Mouse (Mus musculus) liver, embryonic 15.5 days (tissue): ENCODE measurements around the gene Sorcs2. TPM values are rescaled to one million over a fixed set of nuclear protein-coding genes. Genes with fewer than 3 reads are reported as not detected.

Experiments used
- ATAC-seq: fragments of 200-750 bp; cut with Nextera tagmentation; 2 replicates; pipeline ENCODE4 v1.8.0; 2017; ENCODE audit warnings: moderate number of reproducible peaks, mild to moderate bottlenecking, moderate library complexity; ENCODE audit not compliant: insufficient read depth
- H3K27ac ChIP-seq: fragments of 300-500 bp; sonication (generic); replicated peaks from 2 replicates; pipeline ENCODE4 v1.5.1; 2015; ENCODE audit warnings: mild to moderate bottlenecking, inconsistent platforms
- H3K27me3 ChIP-seq: fragments of 300-500 bp; sonication (generic); 2 replicates; pipeline ENCODE4 v1.6.1; 2015; ENCODE audit warnings: mild to moderate bottlenecking, inconsistent platforms
- H3K36me3 ChIP-seq: fragments of 300-500 bp; sonication (generic); replicated peaks from 2 replicates; pipeline ENCODE4 v1.6.1; 2015; ENCODE audit warnings: moderate library complexity, mild to moderate bottlenecking, inconsistent platforms
- H3K4me1 ChIP-seq: fragments of 300-500 bp; sonication (generic); replicated peaks from 2 replicates; pipeline ENCODE4 v1.6.1; 2015; ENCODE audit warnings: inconsistent platforms
- H3K4me2 ChIP-seq: fragments of 300-500 bp; sonication (generic); 2 replicates; pipeline ENCODE4 v1.6.1; 2015; ENCODE audit warnings: moderate library complexity, mild to moderate bottlenecking, inconsistent platforms
- H3K4me3 ChIP-seq: fragments of 300-500 bp; sonication (generic); replicated peaks from 2 replicates; pipeline ENCODE4 v1.5.1; 2015; ENCODE audit warnings: mild to moderate bottlenecking, inconsistent platforms
- H3K9ac ChIP-seq: fragments of 300-500 bp; sonication (generic); 2 replicates; pipeline ENCODE4 v1.6.1; 2015; ENCODE audit warnings: moderate library complexity, mild to moderate bottlenecking, inconsistent platforms
- H3K9me3 ChIP-seq: fragments of 300-500 bp; sonication (generic); replicated peaks from 2 replicates; pipeline ENCODE4 v1.6.1; 2016; ENCODE audit warnings: inconsistent platforms
- WGBS: fragments of 180-500 bp; shearing (Covaris S2); methylation state at CpG from one replicate; pipeline ENCODE4 v1.1.7; 2015; ENCODE audit warnings: mixed read lengths; ENCODE audit not compliant: insufficient replicate concordance; 5-methylcytosine and 5-hydroxymethylcytosine counted together
- polyA plus RNA-seq: library from polyadenylated mRNA; unstranded; fragments of >200 nt; fragmentation: Nextera tagmentation; extraction: Ambion mirVana; gene quantifications from 2 replicates; pipeline ENCODE4 v1.2.1, GENCODE M21; 2015

Gene Sorcs2
- polyA plus RNA-seq, 1 experiment from 2014 or later = 0.55 TPM

- no peaks in the 10 kb centered on the region for H3K36me3 ChIP-seq
- H3K4me1 ChIP-seq = no peaks in the 10 kb centered on the region
- H3K27ac ChIP-seq = no peak overlapping the region
- no peak overlapping the region for H3K4me2 ChIP-seq
- ATAC-seq = no peak
- no peaks in the 10 kb centered on the region for H3K27me3 ChIP-seq
- H3K4me3 ChIP-seq = no peak overlapping the region
- no peak overlapping the region for H3K9ac ChIP-seq
- WGBS = 2% methylated on average over 2 of the region's 2 CpGs
- H3K9me3 ChIP-seq = no peaks in the 10 kb centered on the region
Observed at GRCm38 (mm10) chr5:36323526-36323925, 74.4 kb downstream of the Sorcs2 start.

GRCm38 (mm10) chr5:36321581-36321980 lies 76.4 kb downstream of the Sorcs2 start:
- H3K4me1 ChIP-seq = no peaks in the 10 kb centered on the region
- H3K4me3 ChIP-seq = no peak overlapping the region
- H3K36me3 ChIP-seq = no peaks in the 10 kb centered on the region
- no peak overlapping the region for H3K4me2 ChIP-seq
- H3K9me3 ChIP-seq = no peaks in the 10 kb centered on the region
- ATAC-seq = no peak
- 58% methylated on average over 8 of the region's 8 CpGs for WGBS
- H3K27me3 ChIP-seq = no peaks in the 10 kb centered on the region
- no peak overlapping the region for H3K9ac ChIP-seq
- H3K27ac ChIP-seq = no peak overlapping the region

- Histone ChIP-seq H3K4me3 (no peak overlapping the region), H3K36me3 (no peaks in the 10 kb centered on the region), H3K4me2 (no peak overlapping the region), H3K9me3 (no peaks in the 10 kb centered on the region), H3K27me3 (no peaks in the 10 kb centered on the region), H3K27ac (no peak overlapping the region), H3K9ac (no peak overlapping the region), H3K4me1 (no peaks in the 10 kb centered on the region)
- ATAC-seq = no peak
- WGBS = 85% methylated on average over 8 of the region's 8 CpGs
Observed at GRCm38 (mm10) chr5:36320667-36321066, 77.3 kb downstream of the Sorcs2 start.

- no peak overlapping the region for H3K9ac ChIP-seq
- ATAC-seq = no peak
- no peaks in the 10 kb centered on the region for H3K27me3 ChIP-seq
- 58% methylated on average over 6 of the region's 6 CpGs for WGBS
- no peak overlapping the region for H3K4me3 ChIP-seq
- no peak overlapping the region for H3K4me2 ChIP-seq
- no peaks in the 10 kb centered on the region for H3K4me1 ChIP-seq
- H3K36me3 ChIP-seq = no peaks in the 10 kb centered on the region
- H3K9me3 ChIP-seq = no peaks in the 10 kb centered on the region
- H3K27ac ChIP-seq = no peak overlapping the region
Observed at GRCm38 (mm10) chr5:36317641-36318368, 80.1 kb downstream of the Sorcs2 start.

GRCm38 (mm10) chr5:36315106-36315505 lies 82.8 kb downstream of the Sorcs2 start:
- H3K4me1 ChIP-seq = no peaks in the 10 kb centered on the region
- H3K9ac ChIP-seq = no peak overlapping the region
- no peak overlapping the region for H3K4me3 ChIP-seq
- 61% methylated on average over 9 of the region's 9 CpGs for WGBS
- no peak overlapping the region for H3K4me2 ChIP-seq
- ATAC-seq = peak; percentile 49; the same call in 1 of the 2 replicates
- no peak overlapping the region for H3K27ac ChIP-seq
- no peaks in the 10 kb centered on the region for H3K36me3 ChIP-seq
- no peaks in the 10 kb centered on the region for H3K9me3 ChIP-seq
- H3K27me3 ChIP-seq = no peaks in the 10 kb centered on the region

- no peaks in the 10 kb centered on the region for H3K36me3 ChIP-seq
- H3K4me3 ChIP-seq = no peak overlapping the region
- H3K9me3 ChIP-seq = no peaks in the 10 kb centered on the region
- H3K27me3 ChIP-seq = no peaks in the 10 kb centered on the region
- no peaks in the 10 kb centered on the region for H3K4me1 ChIP-seq
- no peak overlapping the region for H3K4me2 ChIP-seq
- no peak for ATAC-seq
- 54% methylated on average over 16 of the region's 16 CpGs for WGBS
- no peak overlapping the region for H3K27ac ChIP-seq
- H3K9ac ChIP-seq = no peak overlapping the region
Observed at GRCm38 (mm10) chr5:36313353-36314079, 84.4 kb downstream of the Sorcs2 start.

GRCm38 (mm10) chr5:36312926-36313325 lies 85.0 kb downstream of the Sorcs2 start:
- 50% methylated on average over 6 of the region's 6 CpGs for WGBS
- no peak for ATAC-seq
- Histone ChIP-seq H3K9ac (no peak overlapping the region), H3K27ac (no peak overlapping the region), H3K4me3 (no peak overlapping the region), H3K36me3 (no peaks in the 10 kb centered on the region), H3K27me3 (no peaks in the 10 kb centered on the region), H3K4me1 (no peaks in the 10 kb centered on the region), H3K9me3 (no peaks in the 10 kb centered on the region), H3K4me2 (no peak overlapping the region)

GRCm38 (mm10) chr5:36304299-36304980 lies 93.5 kb downstream of the Sorcs2 start:
- no peak overlapping the region for H3K27ac ChIP-seq
- no peaks in the 10 kb centered on the region for H3K4me1 ChIP-seq
- no peaks in the 10 kb centered on the region for H3K9me3 ChIP-seq
- H3K36me3 ChIP-seq = no peaks in the 10 kb centered on the region
- no peak overlapping the region for H3K9ac ChIP-seq
- no peak overlapping the region for H3K4me3 ChIP-seq
- H3K27me3 ChIP-seq = no peaks in the 10 kb centered on the region
- no peak for ATAC-seq
- WGBS = 51% methylated on average over 7 of the region's 7 CpGs
- no peak overlapping the region for H3K4me2 ChIP-seq

GRCm38 (mm10) chr5:36301166-36301565 lies 96.8 kb downstream of the Sorcs2 start:
- Histone ChIP-seq H3K9ac (no peak overlapping the region), H3K4me3 (no peak overlapping the region), H3K27me3 (no peaks in the 10 kb centered on the region), H3K27ac (no peak overlapping the region), H3K9me3 (no peaks in the 10 kb centered on the region), H3K4me2 (no peak overlapping the region), H3K36me3 (no peaks in the 10 kb centered on the region), H3K4me1 (0 out of 2 replicates have a peak, but pooled peaks cover 4% of the 10 kb centered on the region)
- no peak for ATAC-seq
- 40% methylated on average over 4 of the region's 4 CpGs for WGBS

GRCm38 (mm10) chr5:36298049-36298448 lies 99.9 kb downstream of the Sorcs2 start:
- H3K36me3 ChIP-seq = no peaks in the 10 kb centered on the region
- 51% methylated on average over 4 of the region's 4 CpGs for WGBS
- H3K4me3 ChIP-seq = no peak overlapping the region
- H3K4me2 ChIP-seq = no peak overlapping the region
- H3K4me1 ChIP-seq = 0 out of 2 replicates have a peak, but pooled peaks cover 4% of the 10 kb centered on the region
- no peak overlapping the region for H3K9ac ChIP-seq
- H3K9me3 ChIP-seq = no peaks in the 10 kb centered on the region
- H3K27ac ChIP-seq = no peak overlapping the region
- no peaks in the 10 kb centered on the region for H3K27me3 ChIP-seq
- peak; percentile 63 for ATAC-seq

GRCm38 (mm10) chr5:36297246-36297645 lies 100.7 kb downstream of the Sorcs2 start:
- no peak for ATAC-seq
- H3K36me3 ChIP-seq = no peaks in the 10 kb centered on the region

More at GRCm38 (mm10) chr5:36297246-36297645, 100.7 kb downstream of the Sorcs2 start:
- no peak overlapping the region for H3K9ac ChIP-seq
- H3K4me1 ChIP-seq = 0 out of 2 replicates have a peak, but pooled peaks cover 4% of the 10 kb centered on the region
- WGBS = 40% methylated on average over 4 of the region's 4 CpGs
- H3K4me3 ChIP-seq = no peak overlapping the region
- no peak overlapping the region for H3K27ac ChIP-seq
- no peaks in the 10 kb centered on the region for H3K27me3 ChIP-seq
- no peak overlapping the region for H3K4me2 ChIP-seq
- no peaks in the 10 kb centered on the region for H3K9me3 ChIP-seq
